In the genomic region with DNA sequence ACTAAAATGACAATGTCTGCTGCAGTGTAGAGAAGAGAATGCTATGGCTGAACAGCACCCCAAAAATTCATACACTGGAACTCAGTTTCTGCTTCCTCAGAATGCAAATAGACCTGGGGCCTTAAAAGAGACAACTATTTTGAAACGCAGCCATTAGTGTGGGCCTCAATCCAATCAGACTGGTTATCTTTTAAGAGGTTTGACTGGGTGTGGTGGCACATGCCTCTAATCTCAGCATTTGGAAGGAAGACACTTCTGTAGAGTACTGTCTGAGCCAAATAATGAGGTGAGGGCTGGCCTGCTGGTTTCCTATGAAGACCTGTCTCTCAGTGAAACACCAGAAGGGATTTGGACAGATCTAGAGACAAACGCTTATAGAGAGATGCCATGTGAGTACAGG, we compare ENCODE assay signal across 25 mouse cellular contexts.
"Had no signal": no experiment of that assay in that cellular context is flagged by ENCODE, and none has a peak within 500 bp of the region (broad histone marks: within the 10 kb centered on the region; RNA-seq: fewer than 3 reads in every experiment).

No protein-coding gene starts in this region.

- ATAC-seq: hindbrain, embryonic 16.5 days; inflammation-experienced regulatory T-cells, adult 6 months; intestine, embryonic 15.5 days; intestine, postnatal 0 days had no signal

- DNase-seq: gastrocnemius, adult 2 months; gastrocnemius, postnatal 10 days; gastrocnemius, postnatal 25 days; heart, adult 2 months; heart, postnatal 14 days; heart, postnatal 36 days; kidney, adult 18-20 months; kidney, adult 8-10 months; kidney, postnatal 10 days; kidney, postnatal 25 days; kidney, postnatal 4 days; liver had no signal

- H3K27me3 ChIP-seq: heart, embryonic 13.5 days; heart, embryonic 15.5 days; hindbrain, embryonic 12.5 days; intestine, embryonic 15.5 days; limb, embryonic 12.5 days had no signal

- H3K9me3 ChIP-seq: heart, embryonic 13.5 days; heart, embryonic 15.5 days; hindbrain, embryonic 10.5 days; hindbrain, embryonic 12.5 days; intestine, embryonic 15.5 days; limb, embryonic 10.5 days; limb, embryonic 12.5 days had no signal

- H3K9ac ChIP-seq: heart, embryonic 13.5 days; heart, embryonic 15.5 days; hindbrain, embryonic 12.5 days; hindbrain, embryonic 14.5 days; intestine, embryonic 15.5 days; limb, embryonic 12.5 days had no signal

- H3K36me3 ChIP-seq: heart, embryonic 13.5 days; heart, embryonic 15.5 days; hindbrain, embryonic 10.5 days; hindbrain, embryonic 12.5 days; intestine, embryonic 15.5 days; limb, embryonic 10.5 days had no signal

- H3K27ac ChIP-seq: gastrocnemius, adult 2 months; heart, adult 2 months; heart, embryonic 13.5 days; heart, embryonic 15.5 days; hindbrain, embryonic 10.5 days; hindbrain, embryonic 12.5 days; hindbrain, embryonic 14.5 days; intestine, embryonic 15.5 days; layer of hippocampus, adult 2 months; left cerebral cortex, adult 2 months; limb, embryonic 10.5 days; limb, embryonic 12.5 days had no signal

- H3K4me3 ChIP-seq: gastrocnemius, adult 2 months; heart, adult 2 months; heart, embryonic 13.5 days; heart, embryonic 15.5 days; hindbrain, embryonic 10.5 days; hindbrain, embryonic 12.5 days; intestine, embryonic 15.5 days; layer of hippocampus, adult 2 months; left cerebral cortex, adult 2 months; limb, embryonic 10.5 days; limb, embryonic 12.5 days had no signal
